Mouse (Mus musculus): ENCODE measurements around the gene Ucn.

- TF ChIP-seq GATA1 (IDR thresholded peaks at IDR 0.05; ENCODE audit: low read length): no peak
- no peak for TF ChIP-seq TAL1 (IDR thresholded peaks at IDR 0.05; ENCODE audit: low read length)
Measured at GRCm38 (mm10) chr5:31162462-31162861, 23.8 kb upstream of the Ucn start.
